Mouse (Mus musculus): ENCODE data around the gene Zfpm1.

- no peak for TF ChIP-seq POLR2A (IDR thresholded peaks at IDR 0.05; ENCODE audit: control insufficient read depth, low read depth, low read length)
- no peak for TF ChIP-seq CTCF (IDR thresholded peaks at IDR 0.05; ENCODE audit: control insufficient read depth, insufficient read depth, insufficient replicate concordance, low read depth, low read length)
Measured at GRCm38 (mm10) chr8:122375320-122375719, 93.4 kb downstream of the Zfpm1 start.

Measured in testis, adult 2 months (tissue).